In genomic region chr19:41481030-41481886, GRCm38 (mm10) we compare ENCODE assay signal across 8 mouse cellular contexts. TPM values are rescaled to one million over a fixed set of nuclear protein-coding genes. Genes with fewer than 3 reads are reported as not detected.
A peak's percentile ranks its signal among the peaks of the same experiment; 100 is the strongest.
DNase-seq lines count a peak whose midpoint lies in the region; ATAC-seq and TF ChIP-seq lines count a peak whose summit lies in the region.

No protein-coding gene starts in this region.

- peak overlapping the region; percentile 92 for H3K4me2 ChIP-seq in embryonic facial prominence, embryonic 13.5 days

- peak; percentile 31 for DNase-seq in cerebellum, adult 11 months
- DNase-seq in adrenal gland, postnatal 10 days, result peak; percentile 37
- DNase-seq in heart, postnatal 4 days, result peak; percentile 39
- DNase-seq in layer of hippocampus, adult 8-10 months (ENCODE audit: low spot score in 2 of 2), result peak; percentile 19 to 25

- ATAC-seq in cerebellum, adult (ENCODE audit: insufficient number of reproducible peaks, low FRiP score, low TSS enrichment), result no peak
- ATAC-seq in embryonic facial prominence, embryonic 13.5 days (ENCODE audit: insufficient number of reproducible peaks, insufficient read depth, low FRiP score, low TSS enrichment, low read depth), result no peak

- H3K4me3 ChIP-seq in embryonic facial prominence, embryonic 13.5 days, result peak overlapping the region; percentile 88
- H3K4me3 ChIP-seq in macrophage (ENCODE audit: inconsistent target), result peak overlapping the region; percentile 42
- peak overlapping the region; percentile 51 for H3K4me3 ChIP-seq in small intestine, adult 2 months (ENCODE audit: low read depth, low read length)

- H3K4me1 ChIP-seq in embryonic facial prominence, embryonic 13.5 days, result peaks cover 17% of the 10 kb centered on the region
- H3K4me1 ChIP-seq in small intestine, adult 2 months (ENCODE audit: control insufficient read depth, insufficient read depth, insufficient read length, low read length), result peaks cover 3% of the 10 kb centered on the region; the same call in 1 of the 2 replicates

- 12% methylated on average over 15 of the region's 15 CpGs for WGBS in embryonic facial prominence, embryonic 13.5 days
- WGBS in macrophage (ENCODE audit: missing documents), result 1% methylated on average over 15 of the region's 15 CpGs
- WGBS in small intestine, adult 2 months, result 4% methylated on average over 15 of the region's 15 CpGs

- H3K27me3 ChIP-seq in embryonic facial prominence, embryonic 13.5 days, result no peaks in the 10 kb centered on the region
- H3K27me3 ChIP-seq in small intestine, adult 2 months (ENCODE audit: control insufficient read depth, insufficient read depth, low read length), result no peaks in the 10 kb centered on the region

- TF ChIP-seq POLR2A in small intestine, adult 2 months (IDR thresholded peaks at IDR 0.05; ENCODE audit: low read depth, low read length), result no peak

- H3K79me2 ChIP-seq in macrophage (ENCODE audit: inconsistent target), result peaks cover 30% of the 10 kb centered on the region

- TF ChIP-seq CTCF in small intestine, adult 2 months (IDR thresholded peaks at IDR 0.05; ENCODE audit: extremely low read depth, insufficient read length, insufficient replicate concordance, low read depth, low read length), result peak; percentile 32; the same call in 1 of the 2 replicates

- no peaks in the 10 kb centered on the region for H3K9me3 ChIP-seq in embryonic facial prominence, embryonic 13.5 days

- H3K9ac ChIP-seq in embryonic facial prominence, embryonic 13.5 days, result no peak overlapping the region

- H3K36me3 ChIP-seq in embryonic facial prominence, embryonic 13.5 days, result no peaks in the 10 kb centered on the region
- H3K36me3 ChIP-seq in macrophage (ENCODE audit: inconsistent target), result no peaks in the 10 kb centered on the region
- H3K36me3 ChIP-seq in small intestine, adult 2 months (ENCODE audit: control insufficient read depth, insufficient read depth, low read length), result no peaks in the 10 kb centered on the region

- H3K27ac ChIP-seq in embryonic facial prominence, embryonic 13.5 days, result no peak overlapping the region
- peak overlapping the region; percentile 60 for H3K27ac ChIP-seq in macrophage
- H3K27ac ChIP-seq in small intestine, adult 2 months (ENCODE audit: insufficient read depth, low read depth, low read length), result peak overlapping the region; percentile 31; the same call in 1 of the 2 replicates

RNA-seq across cellular contexts. Expression of gene Lcor, which starts 1.2 kb away (rescaled TPM):
- 10 to 100 TPM; 13.9 to 17.7 TPM for total RNA-seq in adrenal gland, postnatal 10 days (2021)
- 9.4 and 12.0 TPM in 2 replicates for polyA plus RNA-seq in embryonic facial prominence, embryonic 13.5 days (2015; fragmentation: Nextera tagmentation; extraction: Ambion mirVana)
- total RNA-seq in heart, postnatal 4 days (2021), result 10 to 100 TPM; 13.9 to 16.7 TPM
- total RNA-seq in layer of hippocampus, adult 8-10 months (2022), result 10 to 100 TPM; 18.7 to 21.9 (median 20.4) TPM
- total RNA-seq in macrophage (2018; cell fraction: chromatin; rRNA removed), result 100 to 1,000 TPM in 1 of 26 experiments, 10 to 100 TPM in 25; 16.0 to 133 (median 71.5) TPM
- 10 to 100 TPM in 20 of 26 experiments, 1 to 10 TPM in 6; 7.9 to 16.2 (median 12.3) TPM for total RNA-seq in macrophage (2018; cell fraction: cytosol; rRNA removed)
- total RNA-seq in macrophage (2018; cell fraction: nucleus; rRNA removed), result 100 to 1,000 TPM in 1 of 26 experiments, 10 to 100 TPM in 25; 12.4 to 135 (median 47.8) TPM
- 2.2 to 3.2 TPM (median 2.7 TPM) in 3 replicates for polyA plus RNA-seq in macrophage (2018)
- polyA plus RNA-seq in small intestine, adult 2 months (2012; rRNA removed), result 1.6 and 2.9 TPM in 2 replicates
